Mouse (Mus musculus): ENCODE measurements around the gene Cntnap5a. TPM values are rescaled to one million over a fixed set of nuclear protein-coding genes. Genes with fewer than 3 reads are reported as not detected.

Cntnap5a gene
- polyA plus RNA-seq, 1 experiment, result not detected

- Histone ChIP-seq H3K4me3 (replicated peaks; ENCODE audit: control insufficient read depth, low read depth, low read length) (no peak overlapping the region), H3K4me1 (ENCODE audit: control insufficient read depth, insufficient read depth, low read length) (no peaks in the 10 kb centered on the region), H3K27ac (ENCODE audit: control insufficient read depth, insufficient read depth, low read depth, low read length, poor library complexity) (no peak overlapping the region)
- 82% methylated on average over 4 of the region's 4 CpGs for WGBS
- TF ChIP-seq POLR2A (IDR thresholded peaks at IDR 0.05; ENCODE audit: borderline replicate concordance, control insufficient read depth, low read depth, low read length) (no peak), CTCF (IDR thresholded peaks at IDR 0.05; ENCODE audit: control insufficient read depth, insufficient read depth, low read length) (no peak)
Observed at GRCm38 (mm10) chr1:115842591-115842990, 158.0 kb downstream of the Cntnap5a start.

GRCm38 (mm10) chr1:115847605-115848004 is 163.0 kb downstream of the Cntnap5a start:
- TF ChIP-seq POLR2A (IDR thresholded peaks at IDR 0.05; ENCODE audit: borderline replicate concordance, control insufficient read depth, low read depth, low read length) (no peak), CTCF (IDR thresholded peaks at IDR 0.05; ENCODE audit: control insufficient read depth, insufficient read depth, low read length) (no peak)
- no peak overlapping the region for H3K4me3 ChIP-seq (replicated peaks; ENCODE audit: control insufficient read depth, low read depth, low read length)
- WGBS, result 58% methylated on average over 2 of the region's 2 CpGs
- no peak overlapping the region for H3K27ac ChIP-seq (ENCODE audit: control insufficient read depth, insufficient read depth, low read depth, low read length, poor library complexity)
- no peaks in the 10 kb centered on the region for H3K4me1 ChIP-seq (ENCODE audit: control insufficient read depth, insufficient read depth, low read length)

- no peak overlapping the region for H3K27ac ChIP-seq (ENCODE audit: control insufficient read depth, insufficient read depth, low read depth, low read length, poor library complexity)
- H3K4me3 ChIP-seq (replicated peaks; ENCODE audit: control insufficient read depth, low read depth, low read length), result no peak overlapping the region
- no peaks in the 10 kb centered on the region for H3K4me1 ChIP-seq (ENCODE audit: control insufficient read depth, insufficient read depth, low read length)
- TF ChIP-seq POLR2A (IDR thresholded peaks at IDR 0.05; ENCODE audit: borderline replicate concordance, control insufficient read depth, low read depth, low read length), result no peak
- no peak for TF ChIP-seq CTCF (IDR thresholded peaks at IDR 0.05; ENCODE audit: control insufficient read depth, insufficient read depth, low read length)
Observed at GRCm38 (mm10) chr1:115852206-115852605, 167.7 kb downstream of the Cntnap5a start.

- WGBS, result 54% methylated on average over 1 of the region's 1 CpGs
- H3K27ac ChIP-seq (ENCODE audit: control insufficient read depth, insufficient read depth, low read depth, low read length, poor library complexity), result no peak overlapping the region
- no peaks in the 10 kb centered on the region for H3K4me1 ChIP-seq (ENCODE audit: control insufficient read depth, insufficient read depth, low read length)
- no peak overlapping the region for H3K4me3 ChIP-seq (replicated peaks; ENCODE audit: control insufficient read depth, low read depth, low read length)
- TF ChIP-seq CTCF (IDR thresholded peaks at IDR 0.05; ENCODE audit: control insufficient read depth, insufficient read depth, low read length), result no peak
- TF ChIP-seq POLR2A (IDR thresholded peaks at IDR 0.05; ENCODE audit: borderline replicate concordance, control insufficient read depth, low read depth, low read length), result no peak
Observed at GRCm38 (mm10) chr1:115918396-115918795, 233.8 kb downstream of the Cntnap5a start.

- H3K4me3 ChIP-seq (replicated peaks; ENCODE audit: control insufficient read depth, low read depth, low read length), result no peak overlapping the region
- 86% methylated on average over 1 of the region's 1 CpGs for WGBS
- TF ChIP-seq POLR2A (IDR thresholded peaks at IDR 0.05; ENCODE audit: borderline replicate concordance, control insufficient read depth, low read depth, low read length), result no peak
- no peak for TF ChIP-seq CTCF (IDR thresholded peaks at IDR 0.05; ENCODE audit: control insufficient read depth, insufficient read depth, low read length)
- no peak overlapping the region for H3K27ac ChIP-seq (ENCODE audit: control insufficient read depth, insufficient read depth, low read depth, low read length, poor library complexity)
- H3K4me1 ChIP-seq (ENCODE audit: control insufficient read depth, insufficient read depth, low read length), result no peaks in the 10 kb centered on the region
Observed at GRCm38 (mm10) chr1:115925953-115926665, 241.6 kb downstream of the Cntnap5a start.

- TF ChIP-seq POLR2A (IDR thresholded peaks at IDR 0.05; ENCODE audit: borderline replicate concordance, control insufficient read depth, low read depth, low read length) (no peak), CTCF (IDR thresholded peaks at IDR 0.05; ENCODE audit: control insufficient read depth, insufficient read depth, low read length) (no peak)
- WGBS, result 51% methylated on average over 1 of the region's 1 CpGs
- Histone ChIP-seq H3K27ac (ENCODE audit: control insufficient read depth, insufficient read depth, low read depth, low read length, poor library complexity) (no peak overlapping the region), H3K4me3 (replicated peaks; ENCODE audit: control insufficient read depth, low read depth, low read length) (no peak overlapping the region), H3K4me1 (ENCODE audit: control insufficient read depth, insufficient read depth, low read length) (no peaks in the 10 kb centered on the region)
Observed at GRCm38 (mm10) chr1:115932045-115932444, 247.5 kb downstream of the Cntnap5a start.

- Histone ChIP-seq H3K4me1 (ENCODE audit: control insufficient read depth, insufficient read depth, low read length) (no peaks in the 10 kb centered on the region), H3K4me3 (replicated peaks; ENCODE audit: control insufficient read depth, low read depth, low read length) (no peak overlapping the region), H3K27ac (ENCODE audit: control insufficient read depth, insufficient read depth, low read depth, low read length, poor library complexity) (no peak overlapping the region)
- WGBS, result 80% methylated on average over 3 of the region's 3 CpGs
- TF ChIP-seq POLR2A (IDR thresholded peaks at IDR 0.05; ENCODE audit: borderline replicate concordance, control insufficient read depth, low read depth, low read length) (no peak), CTCF (IDR thresholded peaks at IDR 0.05; ENCODE audit: control insufficient read depth, insufficient read depth, low read length) (no peak)
Observed at GRCm38 (mm10) chr1:115945892-115946291, 261.3 kb downstream of the Cntnap5a start.

GRCm38 (mm10) chr1:115956528-115956927 is 272.0 kb downstream of the Cntnap5a start:
- no peaks in the 10 kb centered on the region; the same call in 1 of the 2 replicates for H3K4me1 ChIP-seq (ENCODE audit: control insufficient read depth, insufficient read depth, low read length)
- TF ChIP-seq CTCF (IDR thresholded peaks at IDR 0.05; ENCODE audit: control insufficient read depth, insufficient read depth, low read length) (no peak), POLR2A (IDR thresholded peaks at IDR 0.05; ENCODE audit: borderline replicate concordance, control insufficient read depth, low read depth, low read length) (no peak)
- H3K4me3 ChIP-seq (replicated peaks; ENCODE audit: control insufficient read depth, low read depth, low read length), result no peak overlapping the region
- no peak overlapping the region for H3K27ac ChIP-seq (ENCODE audit: control insufficient read depth, insufficient read depth, low read depth, low read length, poor library complexity)
- WGBS, result 70% methylated on average over 2 of the region's 2 CpGs

Data from bone marrow, adult 2 months (tissue).